Mouse (Mus musculus) neutrophil, adult 5-6 weeks (primary cell): ENCODE data around the gene Milr1. TPM values are rescaled to one million over a fixed set of nuclear protein-coding genes. Genes with fewer than 3 reads are reported as not detected.
"Not testable (repeated sequence)": the region's sequence is repeated elsewhere in the genome, so short reads cannot be mapped to it uniquely, and the experiment has no call there.

Experiments
- ATAC-seq: fragments of 151-379, 151-347 bp; 2 replicates; pipeline ENCODE4 v1.8.0; 2017; ENCODE audit warnings: mild to moderate bottlenecking, moderate TSS enrichment; ENCODE audit not compliant: insufficient number of reproducible peaks, poor library complexity, low FRiP score, severe bottlenecking; ENCODE audit errors: extremely low read depth
- total RNA-seq: library from RNA; stranded (forward); fragments of 200-1000 nt; gene quantifications from 2 replicates; pipeline ENCODE4 v1.2.3, GENCODE M21; 2017

Gene Milr1
- total RNA-seq, 1 experiment from 2014 or later, result 63.2 TPM

DNA sequence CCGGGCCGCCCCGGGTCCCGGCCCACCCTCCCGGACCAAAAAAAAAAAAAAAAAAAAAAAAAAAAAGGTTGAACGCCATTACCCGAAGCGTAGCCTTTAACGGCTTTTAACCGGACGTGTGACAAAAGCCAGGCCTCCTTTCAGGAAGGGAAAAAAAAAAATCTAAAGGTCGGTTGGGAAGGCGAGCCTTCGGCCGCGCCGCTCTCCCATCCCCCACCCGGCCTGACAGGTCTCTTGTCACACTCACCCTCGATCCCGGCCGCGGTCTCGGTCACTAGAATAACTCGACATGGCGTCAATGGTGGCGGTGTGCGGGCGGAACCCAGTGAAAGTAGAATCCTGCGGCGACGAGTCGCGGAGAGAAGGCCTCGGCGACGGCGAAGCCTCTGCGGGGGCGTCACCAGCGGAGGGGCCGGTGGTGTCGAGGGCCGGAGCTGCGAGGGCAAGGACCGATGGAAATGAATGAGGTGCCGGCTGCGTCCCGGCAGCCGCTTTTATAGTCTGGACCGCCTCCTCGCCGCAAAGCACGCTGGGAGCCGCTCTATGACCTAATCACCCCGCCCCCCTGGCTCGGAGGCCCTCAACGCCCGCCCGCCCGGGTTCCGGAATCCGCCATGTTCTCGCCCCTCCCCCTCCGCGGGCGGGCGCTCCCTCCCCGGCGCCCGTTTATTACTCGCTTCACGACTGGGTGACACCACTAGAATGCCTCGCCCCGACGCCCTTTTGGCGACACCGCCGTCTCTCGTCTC is 37.2 kb downstream of the Milr1 start:
- ATAC-seq, result peak; percentile 59

GRCm38 (mm10) chr11:106788775-106789459 is 37.9 kb downstream of the Milr1 start, which contains the start of the genes Ddx5 and Cep95:
Gene Ddx5, minus strand, starts transcription at chr11:106789185.
Gene Cep95, plus strand, starts transcription at chr11:106789252.
- peak; percentile 67 for ATAC-seq

DNA sequence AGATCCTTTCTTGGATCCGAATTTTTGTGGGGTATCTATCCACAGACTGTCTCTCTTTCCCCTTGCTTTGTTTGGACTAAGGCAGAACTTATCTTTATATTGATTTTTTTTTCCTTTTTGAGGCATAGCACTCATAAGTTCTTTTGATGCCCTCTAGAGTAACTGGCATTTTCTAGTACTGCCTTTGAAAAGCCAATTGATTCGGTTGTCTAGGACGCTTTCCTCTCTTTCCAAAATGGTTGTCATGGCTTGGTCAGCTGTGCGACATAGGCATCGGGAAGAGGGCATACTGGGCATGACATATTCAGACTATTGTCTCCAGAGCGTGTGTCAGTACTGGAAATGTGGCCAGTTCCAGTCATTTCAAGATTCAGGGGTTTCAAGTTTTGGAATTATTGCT is 38.6 kb downstream of the Milr1 start:
- ATAC-seq, result no peak

- no peak for ATAC-seq
Measured at GRCm38 (mm10) chr11:106793846-106794245, 42.8 kb downstream of the Milr1 start.

DNA sequence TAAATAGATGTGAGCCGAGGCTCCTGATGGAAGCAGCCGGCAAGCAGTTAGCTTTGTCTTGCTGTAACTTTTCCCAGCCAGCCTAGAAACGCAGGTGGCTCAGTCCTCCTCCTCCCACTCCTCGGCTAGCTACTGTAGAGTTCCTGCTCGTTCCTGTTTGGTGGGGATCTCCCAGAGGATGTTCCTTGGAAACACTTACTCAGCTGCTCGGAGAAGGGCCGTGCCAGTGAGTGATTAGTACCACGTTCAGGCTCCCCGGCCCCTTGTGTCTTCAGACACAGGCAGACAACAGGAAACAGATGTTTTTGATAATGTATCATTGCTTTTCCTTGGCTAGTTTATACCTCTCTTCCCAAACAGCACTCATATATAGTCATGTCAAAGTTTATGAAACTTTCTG is 44.7 kb downstream of the Milr1 start:
- ATAC-seq, result no peak

DNA sequence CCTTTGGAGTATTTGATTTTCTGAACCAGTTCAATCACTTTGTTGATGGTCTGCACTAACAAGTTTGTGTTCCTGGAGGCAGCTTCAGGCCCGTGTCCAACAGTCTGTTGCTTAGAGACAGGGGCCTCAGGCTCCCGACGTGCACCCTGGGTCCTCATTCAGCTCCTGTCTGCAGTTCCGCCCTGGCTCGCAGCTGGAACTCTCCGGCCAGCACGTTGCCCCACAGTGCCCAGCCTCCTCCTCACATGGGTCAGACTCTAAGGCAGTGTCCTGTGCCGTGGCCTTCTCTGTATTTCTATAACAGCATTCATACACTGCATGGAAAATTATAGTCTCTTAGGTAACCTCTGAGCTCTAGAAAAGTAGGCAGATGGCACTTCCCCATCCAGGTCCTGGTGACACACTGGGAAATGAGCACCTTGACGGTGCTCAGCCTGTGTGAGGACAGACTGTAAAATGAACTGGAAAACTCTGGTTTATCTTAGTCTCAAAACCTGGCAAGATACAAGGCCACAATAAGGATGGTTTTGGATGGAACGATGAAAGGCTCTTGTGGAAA is 51.1 kb downstream of the Milr1 start:
- ATAC-seq, result no peak

DNA sequence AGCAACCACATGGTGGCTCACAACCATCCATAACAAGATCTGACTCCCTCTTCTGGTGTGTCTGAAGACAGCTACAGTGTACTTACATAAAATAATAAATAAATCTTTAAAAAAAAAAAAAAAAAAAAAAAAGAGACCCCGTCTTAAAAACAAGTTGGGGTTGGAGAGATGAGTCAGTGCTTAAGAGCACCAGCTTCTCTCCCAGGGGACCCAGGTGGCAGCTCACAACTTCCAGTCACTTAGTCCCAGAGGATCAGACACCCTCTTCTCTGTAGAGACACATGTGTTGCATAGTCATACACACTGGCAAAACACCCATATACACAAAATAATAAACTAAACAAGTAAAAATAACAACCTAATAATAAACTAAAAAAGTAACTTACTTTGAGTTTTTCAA is 56.4 kb downstream of the Milr1 start:
- not testable (repeated sequence) for ATAC-seq

GRCm38 (mm10) chr11:106812410-106813136 is 61.5 kb downstream of the Milr1 start:
- ATAC-seq, result no peak

DNA sequence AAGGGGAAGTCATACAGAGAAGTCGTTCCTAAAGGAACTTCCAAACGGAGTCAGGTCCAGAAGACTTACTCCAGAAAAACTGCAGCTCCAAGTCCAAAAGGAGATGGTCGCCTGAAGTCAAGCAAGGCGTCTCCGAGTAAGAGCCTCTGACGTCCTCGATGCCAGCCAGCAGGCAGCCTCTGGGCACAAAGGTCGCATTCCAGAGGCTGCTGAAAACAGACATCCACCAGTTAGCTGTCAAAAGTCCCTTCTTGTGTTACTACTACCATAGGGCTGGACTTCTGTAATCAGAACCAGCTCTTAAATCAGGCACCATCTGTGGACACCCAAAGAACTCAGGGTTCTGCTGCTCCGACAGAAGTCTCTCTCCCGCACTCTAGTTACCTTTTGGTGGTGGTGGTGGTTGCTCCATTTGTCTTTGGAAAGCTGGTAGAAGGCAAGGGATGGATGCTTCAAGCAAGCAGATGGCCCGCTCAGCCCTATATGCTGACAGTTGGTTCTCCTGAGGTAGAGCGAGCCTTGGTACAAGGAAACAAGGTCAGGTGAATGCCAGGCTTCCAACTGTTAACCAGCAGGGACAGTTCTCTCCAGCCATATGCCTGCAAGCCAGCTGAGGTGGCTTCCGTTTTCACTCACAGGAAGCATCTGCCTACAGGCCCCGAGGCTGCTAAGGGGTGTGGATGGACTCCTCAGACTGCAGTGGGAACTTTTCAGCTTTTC is 63.7 kb downstream of the Milr1 start:
- no peak for ATAC-seq

GRCm38 (mm10) chr11:106815331-106815730 is 64.3 kb downstream of the Milr1 start:
- no peak for ATAC-seq

GRCm38 (mm10) chr11:106815761-106816160 is 64.7 kb downstream of the Milr1 start:
- no peak for ATAC-seq

DNA sequence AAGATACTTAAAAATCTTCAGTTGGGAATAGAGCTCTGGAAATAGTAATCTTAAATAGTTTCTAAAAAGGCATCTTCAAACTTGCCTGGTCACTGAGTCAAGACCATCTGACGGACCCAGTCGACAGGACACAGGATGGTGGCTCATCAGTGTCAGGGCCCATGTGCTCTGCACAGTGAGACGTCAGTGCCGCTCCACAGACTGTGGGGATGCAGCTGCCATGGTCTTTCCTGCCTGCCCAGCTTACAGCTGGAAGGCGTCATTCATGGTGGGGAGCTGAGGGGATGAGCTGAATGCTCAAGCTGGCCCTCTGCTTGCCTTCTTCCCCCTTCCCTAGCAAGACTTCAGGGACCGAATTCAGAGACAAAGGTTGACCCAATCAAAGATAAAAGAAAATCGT is 65.3 kb downstream of the Milr1 start:
- ATAC-seq, result no peak

DNA sequence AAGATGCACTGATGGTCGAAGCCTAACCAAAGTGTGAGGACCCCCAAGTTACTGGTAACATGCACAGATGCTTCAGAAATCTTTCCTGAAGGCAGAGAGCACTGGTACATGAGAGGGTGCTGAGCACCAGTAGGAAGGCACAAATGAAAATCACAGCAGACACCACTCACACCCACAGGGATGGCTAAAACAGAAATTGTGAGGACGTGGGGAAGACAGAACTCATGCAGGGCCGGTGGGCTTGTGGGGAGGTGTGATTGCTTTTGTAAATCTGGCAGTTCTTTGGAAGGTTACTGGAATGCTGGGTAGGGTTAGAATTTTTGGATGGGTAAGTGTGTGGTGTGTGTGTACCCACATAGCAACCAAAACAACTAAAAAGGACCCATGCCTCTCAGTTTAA is 66.1 kb downstream of the Milr1 start:
- ATAC-seq, result no peak

DNA sequence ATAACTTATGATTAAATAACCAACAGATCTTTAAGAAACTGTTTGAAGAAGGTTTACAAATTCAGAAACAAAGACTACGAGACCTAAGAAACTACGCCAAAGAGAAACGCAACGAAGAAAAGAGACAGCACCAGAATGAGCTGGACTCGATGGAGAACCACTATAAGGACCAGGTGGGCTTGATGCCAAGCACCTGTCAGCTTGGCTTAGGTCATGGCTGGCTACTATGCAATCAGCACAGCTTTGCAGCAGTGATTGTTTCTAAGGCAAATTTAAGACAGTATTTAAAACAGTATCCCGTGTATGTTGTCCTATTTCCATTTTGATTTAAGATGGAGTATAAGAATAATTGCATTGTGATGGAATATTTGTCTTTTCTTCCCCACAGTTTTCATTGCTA is 66.8 kb downstream of the Milr1 start:
- no peak for ATAC-seq

DNA sequence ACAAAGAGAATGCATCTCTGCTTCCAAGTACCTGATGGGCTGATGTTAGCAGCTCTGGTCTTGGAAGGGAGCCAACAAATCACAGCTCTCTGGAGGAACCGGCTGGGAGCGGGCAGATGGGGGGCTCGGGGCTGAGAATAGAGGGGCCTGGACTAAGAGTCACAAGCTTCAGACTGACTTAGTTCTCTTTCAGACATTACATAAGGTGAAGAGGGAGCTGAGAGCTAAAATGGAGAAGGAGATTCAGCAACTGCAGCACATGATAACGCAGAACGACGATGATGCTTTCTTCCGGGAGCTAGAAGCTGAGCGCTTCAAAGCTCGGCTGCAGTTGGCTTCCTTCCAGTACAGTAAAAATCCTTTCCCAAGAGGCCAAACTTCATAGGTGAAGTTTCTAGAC is 67.3 kb downstream of the Milr1 start:
- ATAC-seq, result no peak
